Mouse (Mus musculus): ENCODE results near the gene P2rx4.
A peak's percentile ranks its signal among the peaks of the same experiment; 100 is the strongest.

Gene P2rx4

DNA sequence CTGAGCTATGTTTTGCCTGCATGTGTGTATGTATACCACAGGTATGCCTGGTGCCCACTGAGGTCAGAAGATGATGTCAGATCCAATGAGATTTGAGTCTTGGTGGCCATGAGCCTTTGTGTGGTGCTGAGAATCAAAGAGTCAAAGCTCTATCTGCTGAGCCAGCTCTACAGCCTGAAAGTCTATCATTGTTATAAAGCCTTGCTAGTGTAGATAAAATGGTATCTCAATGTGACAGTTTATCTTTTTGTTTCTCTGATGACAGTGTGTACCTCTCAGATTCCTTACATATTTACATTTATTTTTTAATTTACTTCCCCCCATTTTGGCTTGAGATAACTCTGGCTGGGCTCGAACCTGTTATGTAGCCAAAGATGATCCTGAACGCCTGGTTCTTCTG lies 3.8 kb upstream of the P2rx4 start:
- DNase-seq (ENCODE audit: low read depth, low spot score): no peak

DNA sequence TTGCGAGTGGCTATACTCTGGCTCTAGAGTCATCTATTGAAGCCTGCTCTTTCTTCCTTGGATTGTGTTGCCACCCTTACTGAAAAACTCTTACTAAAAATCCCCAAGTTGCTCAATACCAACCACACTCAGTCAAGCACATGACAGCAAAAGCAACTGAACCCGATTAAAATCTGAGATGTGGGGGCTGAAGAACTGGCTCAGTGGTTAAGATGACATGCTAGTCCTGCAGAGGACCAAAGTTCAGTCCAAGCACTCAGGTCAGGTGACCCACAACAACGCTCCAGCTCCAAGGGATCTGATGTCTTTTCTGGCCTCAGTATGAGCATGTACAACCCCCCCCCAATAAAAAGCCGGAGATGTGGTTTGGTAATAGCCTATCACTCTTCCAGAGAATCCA lies 2.8 kb upstream of the P2rx4 start:
- DNase-seq (ENCODE audit: low read depth, low spot score): no peak

DNA sequence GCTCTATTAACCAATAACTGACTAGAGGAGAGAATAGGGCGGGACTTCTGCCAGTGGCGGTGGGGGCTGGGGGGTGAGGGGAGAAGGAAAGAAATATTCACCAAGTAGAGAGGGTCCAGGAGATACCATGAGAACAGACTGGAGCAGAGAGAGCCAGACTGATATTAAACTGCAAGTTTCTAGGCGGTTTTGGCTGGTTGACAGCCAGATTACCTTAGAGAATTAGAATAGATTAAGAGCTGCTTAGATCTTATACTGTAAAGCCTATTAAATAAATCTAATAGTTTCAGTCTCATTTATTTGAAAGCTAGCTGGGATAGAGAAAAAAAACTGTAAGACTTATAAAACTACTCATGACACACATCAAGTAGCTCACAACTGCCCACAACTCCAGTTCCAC lies 2.2 kb upstream of the P2rx4 start:
- no peak for DNase-seq (ENCODE audit: low read depth, low spot score)

DNA sequence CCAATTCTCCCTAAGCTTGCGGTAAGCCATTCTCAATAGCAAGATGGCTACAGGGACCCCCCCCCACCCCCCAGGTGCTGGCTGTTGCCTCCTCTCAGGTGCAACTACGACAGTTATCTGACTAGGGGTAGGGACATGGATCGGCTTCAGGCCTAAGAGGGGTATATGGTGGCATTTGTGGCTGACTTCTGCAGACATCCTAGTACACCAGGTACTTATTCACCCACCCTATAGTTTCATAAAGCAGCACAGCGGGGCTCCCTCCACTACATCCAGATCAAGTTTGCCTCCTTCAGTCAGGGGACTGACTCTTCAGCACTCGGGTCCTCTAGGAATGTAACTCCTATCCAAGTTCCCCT lies 448 bp upstream of the P2rx4 start:
- DNase-seq (ENCODE audit: low read depth, low spot score): no peak

DNA sequence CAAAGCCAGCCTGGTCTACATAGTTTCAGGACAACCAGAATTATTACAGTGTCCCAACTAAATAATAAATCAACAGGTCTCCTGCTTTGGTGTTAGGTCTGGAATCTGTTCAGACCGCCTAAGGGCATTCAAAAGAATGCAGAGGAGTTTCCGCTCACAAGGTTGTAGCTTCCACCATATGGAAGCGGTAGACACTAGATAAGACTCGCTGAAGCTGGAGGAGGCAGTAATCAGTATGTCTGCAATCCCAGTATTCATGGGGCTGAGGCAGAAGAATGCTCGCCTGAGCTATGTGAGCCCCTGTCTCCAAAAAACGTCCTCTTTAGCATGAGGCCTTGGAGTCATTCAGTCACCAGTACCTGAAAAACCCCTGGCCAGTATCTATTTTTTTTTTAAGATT lies 1.5 kb downstream of the P2rx4 start:
- DNase-seq (ENCODE audit: low read depth, low spot score): no peak

DNA sequence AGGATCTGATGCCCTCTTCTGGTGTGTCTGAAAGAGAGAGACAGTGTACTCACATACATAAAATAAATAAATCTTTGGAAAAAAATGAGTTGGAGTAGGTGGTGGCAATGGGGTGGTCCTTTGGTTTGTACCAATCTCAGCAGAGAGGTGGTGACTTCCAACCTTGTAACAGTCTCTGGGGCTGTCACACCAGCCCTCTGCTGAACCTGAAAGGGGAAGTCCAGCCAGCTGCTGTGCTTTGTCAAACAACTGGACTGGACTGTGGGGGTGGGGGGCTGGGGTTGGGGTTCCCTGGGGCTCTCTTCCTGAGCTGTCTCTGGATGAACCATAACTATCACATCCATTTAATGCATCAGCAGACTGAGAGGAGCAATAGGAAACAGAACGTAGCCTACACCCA lies 8.4 kb downstream of the P2rx4 start:
- DNase-seq (ENCODE audit: low read depth, low spot score): no peak

DNA sequence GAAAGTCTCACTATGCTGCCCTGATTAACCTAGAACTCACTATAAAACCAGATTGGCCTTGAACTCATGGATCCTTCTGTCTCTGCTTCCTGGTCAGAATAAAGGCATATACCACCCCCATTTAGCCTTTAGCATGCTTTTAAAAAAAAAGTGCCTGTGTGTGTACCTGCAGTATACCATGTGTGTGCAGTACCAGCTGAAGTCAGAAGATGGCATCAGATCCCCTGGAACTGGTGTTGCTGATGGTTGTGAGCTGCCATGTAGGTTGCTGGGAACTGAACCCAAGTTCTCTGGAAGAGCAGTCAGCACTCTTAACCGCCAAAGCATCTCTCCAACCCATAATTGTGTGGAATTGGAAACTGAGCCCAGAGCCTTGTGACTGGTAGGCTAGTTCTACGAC lies 9.4 kb downstream of the P2rx4 start:
- peak; percentile 69 for DNase-seq (ENCODE audit: low read depth, low spot score)

DNA sequence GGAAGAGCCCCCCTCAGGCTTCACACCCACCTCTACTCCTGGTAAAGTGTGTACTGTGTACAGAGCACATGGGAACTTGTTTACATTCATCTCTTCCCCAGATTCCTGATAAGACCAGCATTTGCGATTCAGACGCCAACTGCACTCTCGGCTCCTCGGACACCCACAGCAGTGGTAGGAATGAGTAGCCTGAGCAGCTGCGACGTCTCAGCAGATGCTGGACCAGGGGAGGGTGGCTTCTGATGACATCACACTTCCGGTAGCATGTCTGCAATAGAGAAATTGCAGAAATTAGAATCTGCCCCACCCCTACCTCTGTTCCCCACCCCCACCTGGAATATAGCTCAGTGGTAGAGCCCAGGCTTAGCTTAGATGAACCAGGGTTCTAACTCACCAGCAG lies 11.1 kb downstream of the P2rx4 start:
- DNase-seq (ENCODE audit: low read depth, low spot score): no peak

DNA sequence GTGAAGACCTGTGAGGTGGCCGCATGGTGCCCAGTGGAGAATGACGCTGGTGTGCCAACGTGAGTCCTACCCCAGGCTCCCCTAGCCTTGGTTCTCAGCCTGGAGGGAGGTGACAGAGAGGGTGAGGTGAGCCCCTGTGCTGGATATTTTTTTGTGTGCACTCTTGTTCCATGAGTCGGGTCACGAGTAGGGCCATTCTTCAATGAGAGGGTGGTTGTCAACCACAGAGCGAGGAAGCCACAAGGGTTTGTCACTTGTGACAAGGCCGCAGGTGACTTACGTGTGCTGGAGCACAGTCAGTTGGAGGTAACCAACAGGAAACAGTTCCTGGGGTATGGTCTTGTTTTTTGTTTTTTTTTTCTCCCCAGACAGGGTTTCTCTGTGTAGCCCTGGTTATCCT lies 11.8 kb downstream of the P2rx4 start:
- DNase-seq (ENCODE audit: low read depth, low spot score): no peak

DNA sequence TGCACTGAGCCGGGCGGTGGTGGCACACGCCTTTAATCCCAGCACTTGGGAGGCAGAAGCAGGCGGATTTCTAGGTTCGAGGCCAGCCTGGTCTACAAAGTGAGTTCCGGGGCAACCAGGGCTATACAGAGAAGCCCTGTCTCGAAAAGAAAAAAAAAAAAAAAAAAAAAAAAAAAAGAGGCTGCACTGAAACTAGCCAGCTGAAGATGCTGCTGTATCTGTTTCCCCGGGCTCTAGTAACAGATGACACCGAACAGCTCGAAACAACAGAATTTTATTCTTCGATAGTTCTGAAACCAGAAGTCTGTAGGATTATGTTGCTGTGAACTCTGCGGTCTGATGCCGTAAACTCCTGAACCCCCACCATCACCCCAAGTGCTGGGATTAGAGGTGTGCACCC lies 18.1 kb downstream of the P2rx4 start:
- no peak for DNase-seq (ENCODE audit: low read depth, low spot score)

DNA sequence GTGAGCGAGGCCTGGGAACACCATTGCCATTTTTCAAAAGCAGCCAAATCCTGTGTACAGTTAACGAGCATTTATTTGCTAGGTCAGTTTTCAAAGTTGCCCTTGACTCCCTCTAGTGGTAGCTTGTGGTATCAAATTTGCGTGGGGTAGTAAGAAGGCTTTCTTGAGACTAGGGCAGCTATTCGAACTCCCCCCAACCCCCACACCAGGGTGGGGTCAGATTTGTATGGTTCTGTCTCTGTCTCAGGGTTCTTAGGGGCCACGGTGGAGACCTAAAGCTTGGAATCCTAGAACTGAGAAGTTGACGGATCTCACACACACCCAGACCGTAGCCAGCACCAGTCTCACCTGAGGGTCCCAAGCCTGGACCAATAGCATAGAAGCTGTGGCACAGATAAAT lies 18.7 kb downstream of the P2rx4 start:
- peak; percentile 90 for DNase-seq (ENCODE audit: low read depth, low spot score)

DNA sequence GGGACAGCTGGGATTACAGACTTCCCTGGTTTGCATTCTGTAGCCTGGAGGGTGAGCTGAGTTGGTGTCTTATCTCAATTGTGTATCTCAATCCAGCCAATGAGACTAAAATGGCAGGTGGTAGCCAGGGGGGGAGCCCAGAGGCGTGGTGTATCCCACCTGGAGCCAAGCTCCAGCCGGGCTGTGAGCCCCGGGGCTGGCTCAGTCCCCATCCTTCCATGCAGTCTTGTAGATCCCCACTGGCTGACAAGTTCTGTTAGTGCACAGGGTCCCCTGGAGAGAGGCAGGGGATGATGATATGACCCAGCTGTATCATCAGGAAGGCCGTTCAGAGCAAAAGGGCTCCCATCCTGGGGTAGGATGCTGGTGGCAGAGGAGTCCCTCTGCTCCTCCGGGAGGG lies 19.3 kb downstream of the P2rx4 start:
- no peak for DNase-seq (ENCODE audit: low read depth, low spot score)

DNA sequence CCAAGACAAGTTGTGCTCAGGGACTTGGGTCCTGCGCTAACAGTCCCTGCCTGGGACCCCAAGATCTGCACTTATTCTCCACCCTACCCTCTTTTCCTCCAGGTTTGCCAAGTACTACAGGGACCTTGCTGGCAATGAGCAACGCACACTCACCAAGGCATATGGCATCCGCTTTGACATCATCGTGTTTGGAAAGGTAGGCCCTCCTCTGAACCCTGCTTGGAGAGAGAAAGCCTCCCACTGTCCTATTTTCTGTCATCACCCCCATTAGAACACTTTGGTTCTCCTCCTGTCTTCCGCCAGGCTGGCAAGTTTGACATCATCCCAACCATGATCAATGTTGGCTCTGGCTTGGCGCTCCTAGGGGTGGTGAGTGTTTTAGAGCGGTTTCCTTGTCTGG lies 19.8 kb downstream of the P2rx4 start:
- no peak for DNase-seq (ENCODE audit: low read depth, low spot score)

DNA sequence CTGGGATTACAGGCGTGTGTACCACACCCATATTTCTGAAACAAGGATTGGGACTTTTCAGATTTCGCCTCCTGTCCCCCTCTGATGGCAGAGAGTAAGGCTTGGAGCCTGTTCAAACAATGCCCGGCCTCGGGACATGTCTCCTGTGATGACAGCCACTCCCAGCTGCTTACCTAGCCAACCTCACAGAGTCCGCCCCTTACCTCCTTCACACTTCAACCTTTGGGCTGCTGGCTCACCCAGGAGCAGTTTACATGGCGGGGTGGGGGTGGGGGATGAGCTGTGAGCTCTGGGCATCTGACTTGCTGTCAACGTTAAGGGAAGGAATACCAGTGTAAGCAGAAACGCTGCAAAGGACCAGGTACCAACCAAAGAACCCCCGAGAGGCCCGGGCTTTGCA lies 23.4 kb downstream of the P2rx4 start:
- DNase-seq (ENCODE audit: low read depth, low spot score): no peak

DNA sequence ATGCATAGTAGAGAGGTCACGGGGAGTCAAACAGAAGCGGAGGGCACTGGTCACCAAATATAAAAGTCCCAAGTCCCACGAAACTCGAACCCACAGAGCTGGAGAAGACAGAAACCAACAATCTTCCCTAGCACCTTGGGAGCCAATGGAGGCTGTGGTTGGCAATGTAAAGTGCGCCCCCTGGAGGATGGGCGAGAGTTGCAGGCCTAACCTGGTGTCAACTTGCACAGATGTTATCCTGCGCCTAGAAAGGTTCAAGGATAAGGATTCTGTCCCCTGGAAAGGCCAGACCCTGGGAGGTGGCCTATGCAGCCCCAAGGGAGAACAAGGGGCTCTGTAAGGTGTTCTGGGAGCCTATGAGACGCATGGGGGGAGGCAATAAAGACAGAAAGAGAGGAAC lies 24.0 kb downstream of the P2rx4 start:
- peak; percentile 74 for DNase-seq (ENCODE audit: low read depth, low spot score)

DNA sequence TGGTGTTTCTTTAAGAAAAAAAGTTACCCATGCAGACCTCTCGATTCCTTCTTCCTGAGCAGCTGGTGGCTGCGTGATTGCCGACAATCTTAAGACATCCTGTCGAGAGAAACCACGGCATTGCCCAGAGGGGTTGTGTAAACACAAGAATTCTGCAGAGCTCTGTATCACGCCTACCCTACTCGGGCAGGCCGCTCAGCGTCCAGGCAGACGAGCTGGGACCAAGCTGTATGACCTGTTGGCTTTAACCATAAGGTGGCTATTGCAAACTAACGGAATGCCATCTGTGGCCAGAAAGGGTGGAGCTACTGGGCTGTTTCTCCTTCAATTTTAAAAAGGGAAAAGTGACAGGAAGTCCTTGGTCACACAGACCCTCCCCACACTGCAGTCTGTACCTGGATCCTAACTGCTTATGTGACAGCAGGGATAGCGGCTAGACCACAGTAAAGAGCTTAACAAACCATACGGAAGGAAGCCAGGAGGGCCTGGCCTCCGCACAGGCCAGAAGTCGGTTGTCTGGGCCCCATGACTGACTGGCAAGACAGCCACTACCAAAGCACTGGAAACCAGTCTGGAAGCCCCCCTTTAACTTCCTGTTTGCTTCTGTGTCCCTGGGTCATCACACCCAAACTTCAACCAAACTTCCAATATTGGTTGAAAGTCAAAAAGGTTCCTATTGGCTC lies 24.8 kb downstream of the P2rx4 start:
- DNase-seq (ENCODE audit: low read depth, low spot score): no peak

DNA sequence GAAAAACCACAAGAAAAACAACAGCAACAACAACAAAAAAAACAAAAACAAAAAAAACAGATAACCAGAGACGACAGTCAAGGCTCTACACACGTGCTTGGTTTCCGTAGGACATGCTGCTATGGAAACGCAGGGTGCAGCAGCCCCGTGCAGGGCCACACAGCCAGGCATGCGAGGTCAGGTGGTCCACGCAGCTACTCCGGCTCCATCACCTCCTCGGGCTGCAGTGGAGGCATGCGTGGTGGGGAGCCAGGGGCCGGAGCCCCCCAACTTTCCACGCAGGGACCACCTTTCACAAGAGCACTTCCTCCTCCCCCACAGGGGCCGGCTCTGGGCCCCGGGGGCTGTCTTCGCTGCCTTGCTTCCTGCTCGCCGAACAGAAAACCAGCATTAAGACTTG lies 26.5 kb downstream of the P2rx4 start:
- DNase-seq (ENCODE audit: low read depth, low spot score): no peak

DNA sequence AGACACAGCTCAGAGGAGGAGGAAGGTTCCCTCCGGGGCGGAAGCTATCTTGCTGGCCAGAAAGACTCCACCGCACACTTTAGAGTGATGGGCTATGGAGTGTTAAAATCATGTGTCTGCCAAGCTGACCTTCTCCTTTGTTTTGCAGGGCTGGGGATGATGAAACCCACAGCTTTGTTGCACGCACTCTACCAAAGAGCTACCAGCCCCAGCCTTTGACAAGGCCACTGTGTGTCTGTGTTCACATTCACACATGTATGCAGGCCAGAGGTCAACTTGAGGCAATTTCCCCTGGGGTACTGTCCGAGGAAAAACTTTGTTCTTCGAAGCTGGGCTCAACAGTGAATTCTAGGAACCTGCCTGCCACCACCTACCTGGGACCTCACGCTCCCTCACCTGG lies 28.5 kb downstream of the P2rx4 start:
- no peak for DNase-seq (ENCODE audit: low read depth, low spot score)

DNA sequence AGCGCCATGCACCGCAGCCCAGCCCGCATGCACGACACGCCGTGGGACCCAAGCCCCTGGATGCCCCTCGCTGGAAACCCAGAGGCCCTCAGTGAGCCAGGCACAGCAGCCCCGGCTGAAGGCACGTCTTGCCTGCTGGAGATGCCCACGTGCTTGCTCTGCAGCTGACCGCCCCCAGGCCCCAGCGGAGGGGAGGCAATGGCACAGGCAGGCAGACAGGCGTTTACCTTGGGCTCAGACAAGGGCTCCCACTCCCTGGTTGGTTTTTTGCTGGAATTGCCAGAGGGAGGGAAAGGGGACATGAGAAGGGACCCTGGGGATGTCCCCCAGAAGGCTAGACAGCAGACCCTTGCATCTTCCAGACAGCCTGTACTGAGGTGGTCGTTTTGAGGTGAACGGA lies 29.4 kb downstream of the P2rx4 start:
- DNase-seq (ENCODE audit: low read depth, low spot score): no peak

DNA sequence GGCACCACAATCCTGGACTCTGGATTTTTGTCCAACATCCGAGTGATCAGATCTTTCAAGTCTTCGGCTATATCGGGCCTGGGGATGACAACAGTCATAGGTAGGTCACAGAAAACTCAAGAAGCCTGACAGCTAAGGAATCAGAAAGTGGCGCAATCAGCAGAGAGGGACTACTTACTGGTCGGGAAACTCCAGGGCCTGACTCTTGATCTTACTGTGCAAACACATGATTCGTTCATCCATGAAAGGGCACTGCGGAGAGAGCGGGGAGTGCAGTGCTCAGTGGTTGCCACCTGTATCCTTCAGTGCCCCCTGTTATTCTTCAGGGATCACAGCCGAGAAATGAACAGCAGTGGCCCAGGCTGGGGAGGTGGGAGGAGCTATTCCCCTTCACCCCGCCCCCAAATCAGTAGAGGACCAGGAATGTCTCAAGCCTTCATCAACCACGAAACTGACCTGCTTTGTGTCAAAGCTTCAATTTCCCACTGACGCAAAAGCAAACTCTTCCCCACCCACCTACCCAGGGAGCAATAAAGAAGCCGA lies 36.6 kb downstream of the P2rx4 start:
- no peak for DNase-seq (ENCODE audit: low read depth, low spot score)

DNA sequence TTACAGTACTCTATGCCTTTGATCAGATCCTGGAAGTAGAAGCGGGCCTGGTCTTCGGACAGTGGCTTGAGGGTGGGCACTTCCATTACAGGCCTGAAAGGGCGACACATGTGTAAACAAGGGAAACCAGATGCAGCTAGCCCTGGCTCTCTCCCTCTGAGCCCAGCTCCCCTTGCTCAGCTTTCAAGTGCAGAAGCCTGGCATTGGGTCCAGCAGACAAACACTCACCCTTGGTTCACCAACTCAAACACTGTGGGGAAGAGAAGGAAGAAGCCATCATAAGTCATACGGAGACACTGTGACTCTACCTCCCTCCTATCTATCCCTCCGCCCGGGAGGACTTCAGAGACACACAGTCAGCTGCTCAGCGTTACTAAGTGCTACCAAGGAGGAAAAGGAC lies 40.6 kb downstream of the P2rx4 start:
- no peak for DNase-seq (ENCODE audit: low read depth, low spot score)

DNA sequence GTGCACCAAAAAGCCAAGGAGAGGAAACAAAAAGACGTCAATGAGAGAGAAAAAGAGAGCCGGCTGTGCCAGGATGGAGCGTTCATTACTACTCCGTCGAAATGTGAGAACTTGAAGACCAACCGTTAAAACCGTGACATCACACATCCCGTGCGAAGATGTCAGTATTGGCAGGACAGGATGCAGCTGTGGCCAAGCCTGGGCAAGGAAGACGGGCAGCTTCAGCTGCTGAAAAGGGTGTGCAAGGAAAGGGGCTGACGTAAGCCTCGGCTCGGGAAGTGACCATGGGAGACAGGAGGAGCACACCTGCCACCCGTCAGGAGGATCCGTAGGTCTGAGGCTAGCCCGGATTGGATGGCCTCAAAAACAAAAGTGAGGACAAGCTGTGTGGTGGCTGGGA lies 47.1 kb downstream of the P2rx4 start:
- DNase-seq (ENCODE audit: low read depth, low spot score): no peak

DNA sequence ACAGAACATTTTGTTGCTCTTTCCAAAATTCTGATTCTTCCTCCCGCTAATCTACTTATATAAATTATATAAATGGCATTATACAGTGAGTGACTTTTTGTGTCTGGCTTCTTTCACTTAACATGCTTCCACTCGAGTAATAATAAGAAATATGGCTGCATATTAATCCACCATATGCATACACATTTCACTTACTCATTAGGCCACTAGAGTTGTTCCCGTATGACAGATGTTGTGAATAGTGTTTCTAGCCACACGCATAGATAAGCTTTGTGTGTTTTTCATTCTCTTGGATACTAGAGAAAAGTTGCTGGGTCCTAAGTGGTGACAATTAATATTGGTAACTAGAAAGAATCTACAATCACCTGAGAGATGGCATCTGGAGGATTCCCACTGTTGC lies 48.3 kb downstream of the P2rx4 start:
- no peak for DNase-seq (ENCODE audit: low read depth, low spot score)

DNA sequence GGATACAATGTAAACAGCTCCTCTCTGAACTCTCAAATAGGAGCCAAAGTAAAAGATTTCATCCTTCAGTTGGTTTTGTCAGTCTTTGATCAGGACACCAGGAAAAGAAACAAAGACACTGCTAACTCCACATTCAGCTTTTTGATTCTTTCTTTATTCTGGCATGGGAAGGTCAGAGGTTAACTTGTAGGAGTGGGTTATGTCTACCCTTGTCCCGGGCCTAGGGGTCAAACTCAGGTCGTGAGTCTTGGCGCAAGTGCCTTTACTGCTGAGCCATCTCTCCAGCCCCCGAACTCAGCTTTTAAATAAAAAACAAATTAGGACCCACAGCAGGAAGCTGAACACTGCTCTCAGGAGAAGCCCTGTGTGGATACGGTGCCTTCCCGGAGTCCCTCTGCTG lies 48.8 kb downstream of the P2rx4 start:
- peak; percentile 49 for DNase-seq (ENCODE audit: low read depth, low spot score)
